Mouse (Mus musculus): ENCODE results near the gene Ccl2.

Ccl2 gene

GRCm38 (mm10) chr11:82035356-82035755, at the start of gene Ccl2:
Gene Ccl2, plus strand, starts transcription at chr11:82035571.
- in situ Hi-C loops (cut with MseI, MboI) = no loop called here

GRCm38 (mm10) chr11:81996172-81996841, 39.1 kb upstream of the Ccl2 start:
- in situ Hi-C loops (cut with MseI, MboI) = loop anchor here (5.0 kb wide), 2 partner anchors 51 to 181 kb away; partner anchors contain the start of gene Ccl7 (in 2 of the 2)

GRCm38 (mm10) chr11:81997085-81997484, 38.3 kb upstream of the Ccl2 start:
- in situ Hi-C loops (cut with MseI, MboI) = loop anchor here (5.0 kb wide), 2 partner anchors 50 to 180 kb away; partner anchors contain the start of gene Ccl7 (in 2 of the 2)

GRCm38 (mm10) chr11:81998646-81999045, 36.7 kb upstream of the Ccl2 start:
- in situ Hi-C loops (cut with MseI, MboI) = loop anchor here (5.0 kb wide), 2 partner anchors 49 to 179 kb away; partner anchors contain the start of gene Ccl7 (in 2 of the 2)

GRCm38 (mm10) chr11:81999469-81999868, 35.9 kb upstream of the Ccl2 start:
- in situ Hi-C loops (cut with MseI, MboI) = loop anchor here (5.0 kb wide), 2 partner anchors 48 to 178 kb away; partner anchors contain the start of gene Ccl7 (in 2 of the 2)

GRCm38 (mm10) chr11:82000581-82000980, 34.8 kb upstream of the Ccl2 start:
- in situ Hi-C loops (cut with MseI, MboI) = no loop called here

GRCm38 (mm10) chr11:82004810-82005209, 30.6 kb upstream of the Ccl2 start:
- in situ Hi-C loops (cut with MseI, MboI) = no loop called here

- in situ Hi-C loops (cut with MseI, MboI) = no loop called here
Measured at GRCm38 (mm10) chr11:82006796-82007423, 28.5 kb upstream of the Ccl2 start.

GRCm38 (mm10) chr11:82010115-82010514, 25.3 kb upstream of the Ccl2 start:
- in situ Hi-C loops (cut with MseI, MboI) = no loop called here

GRCm38 (mm10) chr11:82011411-82012193, 23.8 kb upstream of the Ccl2 start:
- in situ Hi-C loops (cut with MseI, MboI) = no loop called here

GRCm38 (mm10) chr11:82013756-82014155, 21.6 kb upstream of the Ccl2 start:
- in situ Hi-C loops (cut with MseI, MboI) = no loop called here

GRCm38 (mm10) chr11:82015066-82015465, 20.3 kb upstream of the Ccl2 start:
- in situ Hi-C loops (cut with MseI, MboI) = no loop called here

- in situ Hi-C loops (cut with MseI, MboI) = no loop called here
Measured at GRCm38 (mm10) chr11:82016181-82016780, 19.1 kb upstream of the Ccl2 start.

GRCm38 (mm10) chr11:82019389-82019788, 16.0 kb upstream of the Ccl2 start:
- in situ Hi-C loops (cut with MseI, MboI) = no loop called here

- in situ Hi-C loops (cut with MseI, MboI) = no loop called here
Measured at GRCm38 (mm10) chr11:82019793-82020192, 15.6 kb upstream of the Ccl2 start.

GRCm38 (mm10) chr11:82021406-82021805, 14.0 kb upstream of the Ccl2 start:
- in situ Hi-C loops (cut with MseI, MboI) = no loop called here

GRCm38 (mm10) chr11:82022504-82023056, 12.8 kb upstream of the Ccl2 start:
- in situ Hi-C loops (cut with MseI, MboI) = no loop called here

- in situ Hi-C loops (cut with MseI, MboI) = no loop called here
Measured at GRCm38 (mm10) chr11:82023769-82024168, 11.6 kb upstream of the Ccl2 start.

- in situ Hi-C loops (cut with MseI, MboI) = no loop called here
Measured at GRCm38 (mm10) chr11:82030171-82030570, 5.2 kb upstream of the Ccl2 start.

GRCm38 (mm10) chr11:82032136-82032535, 3.2 kb upstream of the Ccl2 start:
- in situ Hi-C loops (cut with MseI, MboI) = no loop called here

GRCm38 (mm10) chr11:82032678-82033344, 2.6 kb upstream of the Ccl2 start:
- in situ Hi-C loops (cut with MseI, MboI) = no loop called here
